In genomic region chrX:152735283-152735682, GRCm38 (mm10) we compare ENCODE assay signal across 31 mouse cellular contexts. TPM values are rescaled to one million over a fixed set of nuclear protein-coding genes. Genes with fewer than 3 reads are reported as not detected.
"Had no signal": no experiment of that assay in that cellular context is flagged by ENCODE, and none has a peak within 500 bp of the region (broad histone marks: within the 10 kb centered on the region; RNA-seq: fewer than 3 reads in every experiment).

No protein-coding gene starts in this region.

- H3K27ac ChIP-seq: heart, adult 2 months; heart, embryonic 13.5 days; heart, embryonic 15.5 days; hindbrain, embryonic 13.5 days; hindbrain, embryonic 15.5 days; hindbrain, postnatal 0 days; kidney, postnatal 0 days; limb, embryonic 13.5 days; limb, embryonic 15.5 days; liver, embryonic 12.5 days; liver, embryonic 14.5 days had no signal

- H3K27me3 ChIP-seq: heart, embryonic 13.5 days; heart, embryonic 15.5 days had no signal

- H3K36me3 ChIP-seq: heart, embryonic 13.5 days; heart, embryonic 15.5 days; hindbrain, embryonic 13.5 days; hindbrain, embryonic 15.5 days; limb, embryonic 13.5 days; limb, embryonic 15.5 days; liver, embryonic 12.5 days had no signal

- H3K9ac ChIP-seq: heart, embryonic 13.5 days; heart, embryonic 15.5 days; hindbrain, embryonic 13.5 days; hindbrain, embryonic 15.5 days; limb, embryonic 13.5 days; limb, embryonic 15.5 days; liver, embryonic 12.5 days; liver, embryonic 14.5 days had no signal

- H3K9me3 ChIP-seq: heart, embryonic 13.5 days; heart, embryonic 15.5 days; hindbrain, embryonic 13.5 days; hindbrain, embryonic 15.5 days; limb, embryonic 13.5 days; limb, embryonic 15.5 days; liver, embryonic 12.5 days had no signal

- ATAC-seq: hindbrain, postnatal 0 days; intestine, embryonic 16.5 days; liver, embryonic 12.5 days had no signal

- H3K4me1 ChIP-seq: heart, embryonic 15.5 days; hindbrain, embryonic 13.5 days; hindbrain, embryonic 15.5 days; limb, embryonic 13.5 days; limb, embryonic 15.5 days had no signal

- DNase-seq: gastrocnemius, postnatal 14 days; gastrocnemius, postnatal 36 days; heart, adult 11 months; heart, adult 2 months; heart, postnatal 14 days; heart, postnatal 36 days; kidney, adult 11 months; kidney, postnatal 14 days; layer of hippocampus, adult 9-11 months; layer of hippocampus, postnatal 36 days; left cerebral cortex, postnatal 4 days had no signal

- H3K4me2 ChIP-seq: heart, embryonic 11.5 days; heart, embryonic 13.5 days; heart, embryonic 15.5 days; hindbrain, embryonic 13.5 days; hindbrain, embryonic 15.5 days; limb, embryonic 13.5 days; limb, embryonic 15.5 days; liver, embryonic 12.5 days had no signal

- H3K4me3 ChIP-seq: heart, adult 2 months; heart, embryonic 13.5 days; heart, embryonic 15.5 days; hindbrain, embryonic 13.5 days; hindbrain, embryonic 15.5 days; limb, embryonic 13.5 days; limb, embryonic 15.5 days; liver, embryonic 12.5 days had no signal

RNA-seq across cellular contexts. Expression of gene Shroom2, which starts 34.0 kb away (rescaled TPM):
- total RNA-seq: hematopoietic stem cell, adult 5-6 weeks had no signal

RNA-seq across cellular contexts. Expression of gene Gpr143, which starts 46.4 kb away (rescaled TPM):
- total RNA-seq: gastrocnemius, adult 18-20 months; gastrocnemius, adult 8-10 months; gastrocnemius, postnatal 14 days; gastrocnemius, postnatal 36 days; heart, adult 2 months; heart, postnatal 14 days; heart, postnatal 36 days; hematopoietic stem cell, adult 5-6 weeks; liver, adult 2 months had no signal
- polyA plus RNA-seq: gonadal fat pad, adult 2 months; heart, adult 2 months; hindbrain, embryonic 13.5 days; intestine, embryonic 14.5 days; intestine, embryonic 16.5 days; large intestine, adult 2 months; limb, embryonic 11.5 days; liver, adult 2 months had no signal
